Mouse (Mus musculus): ENCODE results near the gene Katnal1. TPM values are rescaled to one million over a fixed set of nuclear protein-coding genes. Genes with fewer than 3 reads are reported as not detected.

Katnal1 gene
- total RNA-seq, 2 experiments from 2014 or later = 4.4 TPM

- ATAC-seq (replicated peaks; ENCODE audit: poor library complexity, severe bottlenecking) = no peak
Observed at GRCm38 (mm10) chr5:148890237-148890636, 38.9 kb downstream of the Katnal1 start.

DNA sequence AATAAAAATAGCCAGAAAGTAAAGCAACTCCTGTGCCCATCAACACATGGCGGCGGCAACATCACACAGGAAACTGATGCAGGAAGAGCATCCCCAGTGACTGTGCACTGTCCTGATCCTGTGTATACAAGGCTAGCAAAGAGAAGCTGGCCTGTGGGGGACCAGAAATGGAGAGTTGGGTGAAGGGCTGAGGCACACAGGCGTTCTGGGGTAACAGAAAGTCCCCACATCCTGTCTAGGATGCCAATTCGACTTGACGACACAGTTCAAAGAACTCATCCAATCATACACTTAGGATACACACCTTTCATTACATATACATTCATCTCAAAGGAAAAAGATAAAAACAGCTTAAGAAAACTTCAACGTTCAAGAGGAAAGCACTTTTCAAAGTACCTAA, 41.1 kb downstream of the Katnal1 start:
- no peak for ATAC-seq (replicated peaks; ENCODE audit: poor library complexity, severe bottlenecking)

GRCm38 (mm10) chr5:148885821-148886609, 43.1 kb downstream of the Katnal1 start:
- ATAC-seq (replicated peaks; ENCODE audit: poor library complexity, severe bottlenecking) = peak; percentile 5; the same call in 1 of the 2 replicates

GRCm38 (mm10) chr5:148883671-148884070, 45.4 kb downstream of the Katnal1 start:
- ATAC-seq (replicated peaks; ENCODE audit: poor library complexity, severe bottlenecking) = no peak

DNA sequence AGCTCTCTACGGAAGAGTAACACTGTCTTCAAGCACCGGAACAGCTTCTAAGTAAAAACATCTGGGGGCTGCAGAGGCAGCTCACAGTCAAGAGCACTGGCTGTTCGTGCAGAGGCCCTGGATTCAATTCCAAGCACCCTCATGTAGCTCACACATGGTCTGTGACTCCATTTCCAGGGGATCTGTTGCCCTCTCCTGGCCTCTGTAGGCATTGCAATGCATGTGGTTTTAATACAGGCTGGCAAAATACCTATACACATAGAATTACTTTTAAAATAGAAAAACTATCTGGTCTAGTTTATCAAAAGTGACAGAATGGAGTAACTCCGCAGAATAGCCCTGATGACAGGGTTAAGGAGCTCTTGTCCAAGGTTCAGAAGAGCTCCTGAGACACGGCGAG, 49.9 kb downstream of the Katnal1 start:
- no peak; the same call in 1 of the 2 replicates for ATAC-seq (replicated peaks; ENCODE audit: poor library complexity, severe bottlenecking)

DNA sequence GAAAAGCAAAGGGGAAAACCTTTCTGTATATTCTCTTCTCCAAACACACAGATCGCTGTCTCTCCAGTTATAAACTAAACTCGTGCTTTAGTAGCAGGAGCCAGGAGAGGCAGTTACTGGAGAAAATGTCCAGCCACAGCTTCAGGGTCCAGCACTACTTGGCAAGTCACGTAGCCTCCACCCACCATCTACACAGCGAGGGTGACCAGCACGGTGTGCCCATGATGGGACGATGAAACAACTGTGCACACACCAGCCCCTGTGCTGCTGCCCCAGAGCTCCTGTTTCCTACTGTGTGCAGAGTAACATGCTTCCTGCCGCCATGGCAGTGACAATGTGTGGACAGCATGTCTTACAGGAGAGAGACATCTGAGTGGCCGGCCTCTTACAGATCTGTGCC, 56.0 kb downstream of the Katnal1 start:
- ATAC-seq (replicated peaks; ENCODE audit: poor library complexity, severe bottlenecking) = no peak

DNA sequence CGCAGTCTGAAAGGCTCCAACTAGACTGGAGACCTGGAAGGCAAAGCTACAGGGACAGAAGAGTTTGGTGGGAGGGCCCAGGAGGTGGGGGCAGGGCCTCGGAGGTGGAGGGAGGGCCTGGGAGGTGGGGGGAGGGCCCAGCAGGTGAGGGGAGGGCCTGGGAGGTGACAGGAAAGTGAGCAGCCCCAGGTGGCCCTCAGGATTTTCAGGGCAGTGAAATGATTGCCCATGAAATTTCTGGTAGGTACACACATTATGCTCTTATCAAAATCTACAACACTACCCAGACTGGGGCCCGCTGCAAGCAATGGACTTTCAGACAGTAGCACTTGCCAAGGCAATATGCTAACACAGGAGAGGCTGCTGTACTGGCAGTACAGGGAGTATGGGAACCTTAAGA, 59.5 kb downstream of the Katnal1 start:
- no peak for ATAC-seq (replicated peaks; ENCODE audit: poor library complexity, severe bottlenecking)

DNA sequence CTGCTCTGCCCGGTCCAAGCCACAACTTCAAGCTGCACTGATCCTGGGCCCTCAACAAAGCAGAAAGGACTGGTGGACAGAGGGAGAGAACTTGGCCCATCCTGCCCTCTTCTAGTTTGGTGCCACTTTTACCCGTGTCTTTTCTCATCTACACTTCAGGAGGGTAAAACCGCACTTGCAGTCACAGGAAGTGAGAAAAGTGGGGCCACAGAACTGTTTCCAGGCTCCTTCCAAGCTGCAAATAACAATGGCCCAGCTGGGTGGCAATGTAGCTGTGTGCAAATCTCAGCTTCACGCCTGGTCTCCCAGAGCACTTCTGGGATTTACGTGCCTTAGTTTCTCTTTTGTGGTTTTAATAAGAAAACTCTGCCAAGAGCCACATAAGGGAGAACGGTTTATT, 61.4 kb downstream of the Katnal1 start:
- ATAC-seq (replicated peaks; ENCODE audit: poor library complexity, severe bottlenecking) = peak; percentile 33

- no peak for ATAC-seq (replicated peaks; ENCODE audit: poor library complexity, severe bottlenecking)
Observed at GRCm38 (mm10) chr5:148867171-148867570, 61.9 kb downstream of the Katnal1 start.

DNA sequence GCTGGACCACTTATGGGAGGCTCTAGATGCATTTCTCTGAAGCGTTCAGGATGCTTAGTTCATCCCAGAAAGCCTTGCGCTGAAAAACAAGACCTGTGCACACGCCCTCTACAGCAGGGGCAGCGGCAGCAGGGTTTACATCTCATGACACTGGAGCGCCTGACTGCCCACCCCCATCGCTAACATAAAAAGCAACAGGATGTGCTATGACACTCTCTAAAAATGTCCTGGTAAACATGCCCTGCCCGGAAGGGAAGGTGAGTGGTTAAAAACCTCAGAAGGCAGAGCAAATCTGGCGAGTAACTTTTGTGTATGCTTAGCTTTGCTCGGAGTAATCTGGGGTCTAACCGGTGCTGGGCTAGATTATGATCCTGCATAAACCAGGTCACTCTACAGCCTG, 62.5 kb downstream of the Katnal1 start:
- ATAC-seq (replicated peaks; ENCODE audit: poor library complexity, severe bottlenecking) = no peak

GRCm38 (mm10) chr5:148863409-148863808, 65.7 kb downstream of the Katnal1 start:
- ATAC-seq (replicated peaks; ENCODE audit: poor library complexity, severe bottlenecking) = no peak

GRCm38 (mm10) chr5:148862853-148863252, 66.3 kb downstream of the Katnal1 start:
- no peak for ATAC-seq (replicated peaks; ENCODE audit: poor library complexity, severe bottlenecking)

GRCm38 (mm10) chr5:148862136-148862535, 67.0 kb downstream of the Katnal1 start:
- peak; percentile 70 for ATAC-seq (replicated peaks; ENCODE audit: poor library complexity, severe bottlenecking)

GRCm38 (mm10) chr5:148857522-148857921, 71.6 kb downstream of the Katnal1 start:
- no peak for ATAC-seq (replicated peaks; ENCODE audit: poor library complexity, severe bottlenecking)

- no peak for ATAC-seq (replicated peaks; ENCODE audit: poor library complexity, severe bottlenecking)
Observed at GRCm38 (mm10) chr5:148855047-148855446, 74.1 kb downstream of the Katnal1 start.

- ATAC-seq (replicated peaks; ENCODE audit: poor library complexity, severe bottlenecking) = no peak
Observed at GRCm38 (mm10) chr5:148854166-148854565, 75.0 kb downstream of the Katnal1 start.

DNA sequence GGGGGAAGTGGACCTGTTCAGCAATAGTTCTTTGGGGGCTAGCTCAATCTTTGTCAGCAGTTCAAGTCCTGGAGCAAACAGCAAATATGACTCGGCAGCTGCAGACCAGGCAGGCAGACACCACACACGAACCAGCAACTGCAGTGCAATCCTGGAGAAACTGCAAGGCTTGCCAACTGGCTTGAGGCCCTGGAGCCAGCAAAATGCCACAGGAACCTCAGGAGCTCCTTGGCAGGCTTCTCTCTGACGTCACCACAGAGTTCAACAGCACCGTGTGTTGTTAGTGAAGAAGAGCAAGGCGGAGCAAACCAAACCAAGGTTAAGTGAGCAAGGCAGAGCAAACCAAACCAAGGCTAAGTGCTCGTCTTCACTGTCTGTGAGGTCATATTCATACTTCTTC, 79.6 kb downstream of the Katnal1 start:
- ATAC-seq (replicated peaks; ENCODE audit: poor library complexity, severe bottlenecking) = no peak

DNA sequence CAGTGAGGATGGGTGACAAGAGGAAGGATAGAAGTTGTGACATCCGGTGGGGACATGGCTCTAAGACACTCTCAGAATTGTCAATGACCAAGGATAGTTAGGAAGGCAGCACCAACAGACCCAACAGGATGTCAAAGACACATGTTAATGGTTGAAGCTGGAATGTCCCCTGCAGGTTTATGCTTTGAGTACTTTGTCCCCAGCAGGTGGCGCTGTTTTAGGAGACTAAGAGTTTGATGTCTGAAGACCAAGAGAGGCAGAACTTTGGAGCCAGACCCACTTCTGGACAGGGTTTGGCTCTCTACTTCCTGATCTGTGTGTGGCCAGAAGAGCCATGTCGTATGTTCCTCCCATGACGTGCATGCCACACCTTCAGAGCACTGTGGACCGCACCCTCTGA, 82.1 kb downstream of the Katnal1 start:
- no peak for ATAC-seq (replicated peaks; ENCODE audit: poor library complexity, severe bottlenecking)

GRCm38 (mm10) chr5:148837069-148837468, 92.1 kb downstream of the Katnal1 start:
- ATAC-seq (replicated peaks; ENCODE audit: poor library complexity, severe bottlenecking) = peak; percentile 96

GRCm38 (mm10) chr5:148831596-148832257, 97.4 kb downstream of the Katnal1 start:
- ATAC-seq (replicated peaks; ENCODE audit: poor library complexity, severe bottlenecking) = peak; percentile 59

DNA sequence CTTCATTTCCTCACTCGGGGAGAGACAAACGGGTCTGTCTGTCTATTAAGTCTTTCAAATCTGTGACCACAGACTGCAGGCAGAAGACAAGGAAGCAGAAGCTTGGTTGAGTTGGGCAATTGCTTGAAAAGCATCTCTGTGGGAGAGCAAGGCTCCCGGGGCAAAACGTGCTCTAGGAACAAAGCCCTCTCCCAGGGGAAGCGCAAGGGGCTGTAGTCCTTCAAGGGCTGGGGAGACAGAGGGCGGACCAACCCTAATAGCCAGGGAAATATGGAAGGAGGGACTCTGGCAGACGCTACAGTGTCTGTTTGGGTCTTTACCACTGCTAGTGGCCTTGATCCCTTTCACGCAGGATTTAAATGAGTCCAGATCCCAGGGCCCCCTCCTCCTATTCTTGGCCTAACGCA, 98.0 kb downstream of the Katnal1 start:
- peak; percentile 87 for ATAC-seq (replicated peaks; ENCODE audit: poor library complexity, severe bottlenecking)

- no peak for ATAC-seq (replicated peaks; ENCODE audit: poor library complexity, severe bottlenecking)
Observed at GRCm38 (mm10) chr5:148825732-148826131, 103.4 kb downstream of the Katnal1 start.

Measured in granulocyte monocyte progenitor cell, adult 5-6 weeks (primary cell).